Mouse (Mus musculus): ENCODE data around the gene Frmd5.

DNA sequence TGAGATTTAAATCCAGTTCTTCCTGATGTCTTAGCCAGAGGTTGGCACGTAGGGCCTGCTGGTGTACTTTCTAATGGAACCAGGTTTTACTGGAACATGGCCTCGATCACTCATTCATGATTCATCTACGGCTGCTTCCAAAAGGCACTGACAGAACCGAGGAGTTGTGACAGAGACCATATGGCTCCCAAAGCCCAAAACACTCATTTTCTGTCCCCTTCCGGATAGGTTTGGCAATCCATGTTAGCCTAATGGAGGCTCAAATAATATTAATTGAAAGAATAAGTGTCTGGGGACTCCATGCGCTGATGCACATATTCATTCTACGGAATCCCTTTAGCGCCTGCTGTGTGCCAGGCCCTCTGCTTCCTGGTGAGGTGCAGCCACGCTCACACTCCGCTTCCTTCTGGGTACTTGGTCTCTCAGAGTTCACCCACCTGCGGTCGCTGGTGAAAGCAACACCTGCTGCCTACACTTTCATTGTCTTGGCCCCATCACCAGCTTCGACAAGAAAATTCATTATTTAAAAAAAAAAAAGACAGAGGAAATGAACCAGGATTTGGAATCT, 224.0 kb downstream of the Frmd5 start:
- TF ChIP-seq CTCF (IDR thresholded peaks at IDR 0.05; ENCODE audit: extremely low read depth, insufficient read depth, low read length) = no peak
- no peak for TF ChIP-seq POLR2A (IDR thresholded peaks at IDR 0.05; ENCODE audit: extremely low read depth, insufficient read depth, low read length)
